Mouse (Mus musculus): Measurements from ENCODE around the gene Prdm12. TPM values are rescaled to one million over a fixed set of nuclear protein-coding genes. Genes with fewer than 3 reads are reported as not detected.

Prdm12 gene
- not detected for total RNA-seq (2021)
- long read RNA-seq, experiment 1: 0 reads
- long read RNA-seq, experiment 2: 0 reads

- DNase-seq: no peak
- H3K4me3 ChIP-seq: peak within 1 kb of the TSS; percentile 66
- intact Hi-C loops (cut with DNase I): no loop called here
- no peak within 1 kb of the TSS for H3K27ac ChIP-seq
- TF ChIP-seq CTCF (IDR thresholded peaks at IDR 0.05): no peak
Observed at GRCm38 (mm10) chr2:31639901-31640608, at the start of gene Prdm12. Prdm12 (plus strand) TSS chr2:31640037.

- intact Hi-C loops (cut with DNase I): no loop called here
- no peak for TF ChIP-seq CTCF (IDR thresholded peaks at IDR 0.05)
- no peak for DNase-seq
- no peak overlapping the region for H3K4me3 ChIP-seq
- H3K27ac ChIP-seq: no peak overlapping the region
Observed at GRCm38 (mm10) chr2:31591799-31592484, 47.9 kb upstream of the Prdm12 start.

GRCm38 (mm10) chr2:31607555-31607954 is 32.3 kb upstream of the Prdm12 start:
- H3K4me3 ChIP-seq: no peak overlapping the region
- intact Hi-C loops (cut with DNase I): no loop called here
- H3K27ac ChIP-seq: no peak overlapping the region
- no peak for TF ChIP-seq CTCF (IDR thresholded peaks at IDR 0.05)
- DNase-seq: no peak

GRCm38 (mm10) chr2:31609859-31610261 is 30.0 kb upstream of the Prdm12 start:
- intact Hi-C loops (cut with DNase I): no loop called here
- no peak overlapping the region for H3K27ac ChIP-seq
- no peak for DNase-seq
- no peak overlapping the region for H3K4me3 ChIP-seq
- TF ChIP-seq CTCF (IDR thresholded peaks at IDR 0.05): no peak

GRCm38 (mm10) chr2:31610922-31611321 is 28.9 kb upstream of the Prdm12 start:
- no peak for TF ChIP-seq CTCF (IDR thresholded peaks at IDR 0.05)
- no peak for DNase-seq
- intact Hi-C loops (cut with DNase I): no loop called here
- no peak overlapping the region for H3K4me3 ChIP-seq
- no peak overlapping the region for H3K27ac ChIP-seq

- TF ChIP-seq CTCF (IDR thresholded peaks at IDR 0.05): no peak; the same call in 1 of the 2 replicates
- no peak overlapping the region for H3K4me3 ChIP-seq
- intact Hi-C loops (cut with DNase I): no loop called here
- H3K27ac ChIP-seq: no peak overlapping the region
- no peak for DNase-seq
Observed at GRCm38 (mm10) chr2:31611400-31611799, 28.4 kb upstream of the Prdm12 start.

- intact Hi-C loops (cut with DNase I): no loop called here
- no peak for TF ChIP-seq CTCF (IDR thresholded peaks at IDR 0.05)
- DNase-seq: no peak
- Histone ChIP-seq H3K4me3 (no peak overlapping the region), H3K27ac (no peak overlapping the region)
Observed at GRCm38 (mm10) chr2:31612627-31613026, 27.2 kb upstream of the Prdm12 start.

GRCm38 (mm10) chr2:31613781-31614180 is 26.1 kb upstream of the Prdm12 start:
- DNase-seq: no peak
- Histone ChIP-seq H3K4me3 (no peak overlapping the region), H3K27ac (no peak overlapping the region)
- intact Hi-C loops (cut with DNase I): no loop called here
- no peak for TF ChIP-seq CTCF (IDR thresholded peaks at IDR 0.05)

GRCm38 (mm10) chr2:31618484-31619161 is 21.2 kb upstream of the Prdm12 start:
- Histone ChIP-seq H3K27ac (no peak overlapping the region), H3K4me3 (no peak overlapping the region)
- DNase-seq: no peak
- no peak for TF ChIP-seq CTCF (IDR thresholded peaks at IDR 0.05)
- intact Hi-C loops (cut with DNase I): no loop called here

- no peak for DNase-seq
- intact Hi-C loops (cut with DNase I): no loop called here
- Histone ChIP-seq H3K4me3 (no peak overlapping the region), H3K27ac (no peak overlapping the region)
- no peak for TF ChIP-seq CTCF (IDR thresholded peaks at IDR 0.05)
Observed at GRCm38 (mm10) chr2:31619208-31619607, 20.6 kb upstream of the Prdm12 start.

GRCm38 (mm10) chr2:31633531-31633930 is 6.3 kb upstream of the Prdm12 start:
- intact Hi-C loops (cut with DNase I): no loop called here
- H3K4me3 ChIP-seq: no peak overlapping the region
- no peak for TF ChIP-seq CTCF (IDR thresholded peaks at IDR 0.05)
- no peak overlapping the region for H3K27ac ChIP-seq
- no peak for DNase-seq

- intact Hi-C loops (cut with DNase I): no loop called here
- no peak for DNase-seq
- no peak for TF ChIP-seq CTCF (IDR thresholded peaks at IDR 0.05)
- Histone ChIP-seq H3K4me3 (peak overlapping the region; percentile 33), H3K27ac (no peak overlapping the region)
Observed at GRCm38 (mm10) chr2:31635281-31636137, 4.3 kb upstream of the Prdm12 start.
